Mouse (Mus musculus): Measurements from ENCODE around the gene Rasgef1c.

Gene Rasgef1c

DNA sequence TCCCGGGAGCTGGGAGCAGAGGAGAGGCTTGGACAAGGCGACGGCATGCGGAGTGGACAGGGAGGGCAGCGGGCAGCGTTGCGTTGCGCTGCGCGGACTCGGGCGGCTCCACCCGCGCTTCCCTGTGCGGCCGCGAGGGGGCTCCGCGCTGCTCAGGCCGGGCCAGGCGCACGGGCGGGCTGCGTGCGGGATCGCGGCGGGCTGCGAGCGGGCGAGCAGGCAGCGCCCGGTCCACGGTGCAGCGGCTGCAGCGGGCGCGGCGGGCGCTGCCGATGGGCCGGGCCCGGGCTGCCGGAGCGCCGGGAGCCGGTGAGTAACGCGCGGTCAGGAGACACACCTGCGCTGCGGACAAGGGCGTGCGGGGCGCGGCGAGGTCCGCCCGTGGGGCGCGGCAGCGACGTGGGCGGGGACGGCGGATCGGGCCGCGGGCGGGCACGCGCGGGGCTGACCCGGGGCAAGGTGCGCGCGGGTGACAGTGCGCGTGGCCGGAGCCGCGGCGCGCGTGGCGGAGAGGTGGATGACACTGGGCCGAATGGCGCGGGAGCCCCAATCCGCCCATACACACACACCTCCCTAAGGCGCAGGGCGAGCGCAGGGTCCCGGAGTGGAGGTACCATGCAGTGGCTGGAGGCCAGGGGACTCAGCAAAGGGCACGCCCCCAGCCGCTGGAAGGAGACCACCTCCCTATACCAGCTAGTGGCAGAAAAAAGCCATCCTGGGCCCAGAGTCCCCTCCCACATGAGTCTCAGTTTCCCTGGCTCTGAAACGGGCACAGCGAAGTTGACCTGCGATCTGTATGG, at the start of gene Rasgef1c:
TSS of gene Rasgef1c (plus strand) at position 177 of the 800 bp plus-strand sequence.
- DNase-seq (ENCODE audit: low read depth, low spot score): no peak

DNA sequence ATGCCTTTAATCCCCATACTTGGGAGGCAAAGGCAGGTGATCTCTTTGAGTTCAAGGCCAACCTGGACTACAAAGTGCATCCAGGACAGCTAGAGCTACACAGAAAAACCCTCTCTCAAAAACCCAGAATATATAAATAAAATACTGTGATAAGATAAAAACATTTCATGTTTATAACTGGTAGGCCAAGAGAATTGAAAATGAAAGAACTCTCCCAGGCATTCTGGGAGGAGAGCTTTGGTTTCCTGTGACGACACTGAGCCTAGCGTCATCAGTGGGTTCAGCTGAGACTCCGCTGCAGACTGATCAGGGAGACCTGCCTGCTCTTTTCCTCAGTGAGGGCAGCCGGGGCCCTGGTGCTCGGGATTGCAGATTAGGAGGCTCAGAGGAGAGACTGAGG, 46.5 kb upstream of the Rasgef1c start:
- DNase-seq (ENCODE audit: low read depth, low spot score): no peak

DNA sequence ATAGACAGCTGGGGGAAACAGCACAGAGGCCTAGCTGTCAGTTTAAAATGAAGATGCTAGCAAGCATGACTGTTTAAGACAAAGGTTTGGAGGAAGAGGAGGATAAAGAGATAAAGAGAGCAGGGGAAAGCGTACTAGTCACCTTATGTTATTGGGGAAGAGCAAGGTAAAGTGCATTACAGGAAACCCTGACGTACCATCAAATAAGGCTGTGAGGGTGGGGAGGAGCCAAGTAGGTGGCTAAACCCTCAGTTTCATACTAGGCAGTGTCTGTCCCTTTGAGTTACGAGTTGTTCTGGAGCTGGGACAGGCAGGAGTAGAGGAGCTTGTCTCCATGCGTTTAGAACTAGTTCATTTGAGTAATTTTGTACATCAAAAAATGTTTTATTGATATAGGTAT, 40.5 kb upstream of the Rasgef1c start:
- no peak for DNase-seq (ENCODE audit: low read depth, low spot score)

DNA sequence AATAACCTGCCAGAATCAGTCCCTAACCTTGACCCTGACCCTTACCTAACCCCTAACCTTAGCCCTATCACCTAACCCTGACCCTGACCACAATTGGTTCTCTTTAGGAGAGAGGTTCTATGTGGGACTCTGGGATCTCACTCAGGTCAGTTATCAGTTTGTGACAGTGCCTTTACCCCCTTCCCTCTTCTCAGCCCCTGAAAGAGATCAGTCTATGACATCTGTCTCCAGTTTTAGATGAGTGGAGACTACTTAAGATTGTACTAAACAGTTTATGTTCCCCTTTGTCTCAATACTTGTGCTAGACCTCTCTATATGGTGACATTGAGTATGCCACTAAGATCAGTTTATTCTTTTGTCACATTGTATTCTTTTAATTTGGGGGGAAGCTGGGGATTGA, 37.7 kb upstream of the Rasgef1c start:
- no peak for DNase-seq (ENCODE audit: low read depth, low spot score)

DNA sequence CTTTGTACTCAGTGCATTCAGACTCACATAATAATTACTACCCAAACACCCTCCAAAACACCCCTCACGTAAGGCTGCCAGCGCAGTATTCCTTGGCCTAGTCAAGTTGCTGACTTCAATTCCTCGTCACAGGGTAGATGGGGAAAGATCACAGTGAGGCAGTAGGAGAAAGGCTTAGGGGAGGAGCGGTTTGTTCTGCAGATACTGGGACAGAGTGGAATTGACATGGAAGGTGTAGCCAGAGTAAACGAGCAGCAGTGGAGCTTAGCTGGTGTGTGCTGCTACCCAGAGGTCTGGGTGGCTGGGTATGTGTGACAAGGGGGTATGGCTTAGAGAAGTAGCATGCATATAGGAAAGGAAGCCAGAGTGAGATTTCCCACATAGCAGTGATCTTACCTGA, 34.3 kb upstream of the Rasgef1c start:
- DNase-seq (ENCODE audit: low read depth, low spot score): no peak

DNA sequence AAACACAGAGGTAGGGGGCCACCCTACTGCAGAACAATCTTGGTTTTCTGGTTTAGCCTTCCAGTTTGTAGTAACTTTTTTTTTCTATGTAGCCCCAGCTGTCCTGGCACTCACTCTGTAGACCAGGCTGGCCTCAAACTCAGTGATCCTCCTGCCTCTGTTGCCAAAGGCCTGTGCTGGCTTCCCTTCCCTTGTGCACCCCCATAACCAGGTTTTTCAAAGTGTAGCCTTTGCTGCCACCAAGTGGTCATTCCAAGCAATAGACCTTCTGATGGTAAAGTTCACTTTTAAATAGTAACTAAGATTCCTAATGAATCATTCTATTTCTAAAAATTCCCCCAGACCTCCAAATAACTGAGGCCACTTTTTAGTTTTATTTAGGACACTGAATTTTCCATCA, 31.9 kb upstream of the Rasgef1c start:
- peak; percentile 79 for DNase-seq (ENCODE audit: low read depth, low spot score)

DNA sequence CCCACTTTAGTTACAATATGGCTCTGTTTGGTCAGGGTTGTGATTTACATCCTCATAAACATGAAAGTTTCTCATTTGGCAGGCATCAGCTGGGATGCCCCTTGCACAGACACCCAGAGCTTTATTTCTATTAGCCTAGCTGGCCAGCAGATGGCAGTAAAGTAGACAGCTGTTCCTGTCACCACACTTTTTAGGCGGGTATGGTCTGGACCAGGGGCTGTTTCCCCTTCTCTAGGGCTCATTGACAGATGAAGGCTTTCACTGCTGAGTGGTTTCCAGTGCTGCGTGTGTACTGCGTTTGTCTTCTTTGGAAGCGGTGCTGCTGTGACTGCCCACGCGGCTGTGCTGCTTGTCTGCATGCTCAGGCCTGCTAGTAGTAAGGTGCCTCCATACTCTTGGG, 29.7 kb upstream of the Rasgef1c start:
- peak; percentile 60 for DNase-seq (ENCODE audit: low read depth, low spot score)

DNA sequence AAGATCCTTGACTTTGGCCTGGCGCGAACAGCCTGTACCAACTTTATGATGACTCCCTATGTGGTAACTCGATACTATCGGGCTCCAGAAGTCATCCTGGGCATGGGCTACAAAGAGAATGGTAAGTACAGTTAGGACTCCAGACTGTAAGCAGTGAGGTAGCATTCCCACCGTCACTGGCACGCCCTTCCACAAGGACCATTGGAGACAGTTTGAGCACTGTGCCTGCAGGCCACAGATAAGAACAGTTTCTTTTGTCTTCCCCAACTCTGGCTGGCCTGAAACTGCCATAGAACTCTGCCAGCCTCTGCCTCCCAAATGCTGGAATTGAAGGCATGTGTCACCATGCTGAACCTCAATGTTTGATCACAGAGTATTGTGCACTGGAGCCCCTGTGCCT, 28.9 kb upstream of the Rasgef1c start:
- no peak for DNase-seq (ENCODE audit: low read depth, low spot score)

DNA sequence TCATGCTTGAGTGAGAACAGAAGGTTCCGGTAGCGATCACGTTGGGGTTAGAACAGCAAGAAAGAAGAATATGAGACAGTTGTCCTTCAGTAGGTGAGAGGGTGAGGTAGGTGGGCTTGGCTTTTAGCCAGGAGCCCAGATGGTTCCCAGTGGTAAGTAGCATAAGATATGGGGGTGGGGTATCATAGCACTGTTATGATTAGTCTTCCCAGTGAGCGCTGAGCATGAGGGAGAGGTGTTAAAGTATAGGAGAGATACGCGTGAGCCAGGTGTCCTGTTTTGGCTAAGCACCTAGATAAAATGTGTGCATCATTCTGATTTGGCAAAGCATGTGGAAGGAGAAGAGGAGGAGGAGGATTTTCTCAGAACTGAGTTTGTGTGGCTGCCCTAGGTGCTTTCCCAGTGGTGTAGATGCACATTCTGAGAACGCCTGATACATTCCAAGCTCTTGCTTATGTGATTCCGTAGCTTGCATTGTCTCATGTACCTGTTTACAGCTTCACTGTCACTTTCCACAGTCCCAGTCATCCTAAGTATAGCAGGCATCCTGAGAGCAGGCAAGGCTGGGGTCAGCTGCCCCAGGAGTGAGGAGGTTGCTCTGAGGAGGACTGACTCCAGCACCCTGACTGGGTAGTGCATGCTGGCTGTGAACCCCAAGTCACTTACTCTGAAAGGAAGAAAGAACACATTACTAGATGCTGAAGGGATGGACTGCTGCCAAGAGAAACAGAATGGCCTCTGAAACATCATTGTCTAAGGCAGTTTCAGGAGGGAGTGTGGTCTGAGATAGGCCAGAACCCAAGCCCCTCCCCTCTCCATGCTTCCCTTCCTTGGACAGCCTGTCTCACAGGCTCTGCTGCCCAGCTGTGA, 24.5 kb upstream of the Rasgef1c start:
- peak; percentile 83 for DNase-seq (ENCODE audit: low read depth, low spot score)

DNA sequence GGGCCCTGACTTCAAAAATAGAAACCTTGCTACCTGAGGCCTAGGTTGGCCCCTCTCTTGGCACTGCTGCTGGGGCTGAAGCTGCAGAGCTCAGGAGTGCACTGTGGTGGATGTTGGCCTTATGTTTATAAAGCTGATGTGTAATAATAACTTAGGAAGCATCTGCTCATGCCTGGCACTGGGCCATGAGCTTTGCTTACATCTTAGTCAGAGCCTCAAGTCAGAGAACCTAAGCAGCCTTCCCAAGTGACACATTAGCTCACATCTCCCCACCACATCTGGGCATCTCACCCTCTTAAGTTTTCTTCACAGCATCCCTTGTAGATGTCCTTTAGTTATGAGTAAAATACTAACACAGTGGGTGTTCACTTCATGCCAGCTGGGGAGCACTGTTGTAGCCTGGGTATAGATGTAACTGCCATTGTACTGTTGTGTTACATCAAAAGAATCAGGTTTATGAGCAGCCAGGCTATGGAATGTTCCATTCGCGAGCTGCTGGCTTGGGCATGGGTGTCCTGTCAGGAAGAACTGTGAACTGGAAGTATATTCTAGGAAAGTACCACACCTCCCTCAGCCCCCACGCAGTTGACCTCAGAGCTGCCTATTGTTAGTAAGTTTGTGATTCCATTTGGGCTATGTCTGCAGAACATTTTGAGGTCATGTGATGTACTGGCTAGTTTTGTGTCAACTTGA, 21.5 kb upstream of the Rasgef1c start:
- peak; percentile 73 for DNase-seq (ENCODE audit: low read depth, low spot score)

DNA sequence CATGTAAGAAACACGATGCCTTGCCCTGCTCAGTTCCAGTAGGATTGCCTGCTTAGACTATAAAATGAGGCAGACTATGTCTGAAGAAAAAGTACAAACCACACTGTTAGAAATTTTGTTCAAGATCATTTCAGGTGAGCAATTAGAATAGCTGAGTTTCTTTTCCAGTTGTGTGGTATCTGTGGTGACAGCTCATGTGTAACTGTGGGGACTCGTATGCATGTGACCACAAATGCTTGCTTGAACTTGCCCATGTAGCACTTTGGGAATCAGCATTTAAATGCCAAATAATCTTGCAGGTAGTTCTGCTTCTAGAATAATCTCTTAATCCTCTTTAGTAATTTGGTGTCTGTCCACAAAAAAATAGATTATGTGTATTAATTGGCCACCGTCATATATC, 18.2 kb upstream of the Rasgef1c start:
- no peak for DNase-seq (ENCODE audit: low read depth, low spot score)

DNA sequence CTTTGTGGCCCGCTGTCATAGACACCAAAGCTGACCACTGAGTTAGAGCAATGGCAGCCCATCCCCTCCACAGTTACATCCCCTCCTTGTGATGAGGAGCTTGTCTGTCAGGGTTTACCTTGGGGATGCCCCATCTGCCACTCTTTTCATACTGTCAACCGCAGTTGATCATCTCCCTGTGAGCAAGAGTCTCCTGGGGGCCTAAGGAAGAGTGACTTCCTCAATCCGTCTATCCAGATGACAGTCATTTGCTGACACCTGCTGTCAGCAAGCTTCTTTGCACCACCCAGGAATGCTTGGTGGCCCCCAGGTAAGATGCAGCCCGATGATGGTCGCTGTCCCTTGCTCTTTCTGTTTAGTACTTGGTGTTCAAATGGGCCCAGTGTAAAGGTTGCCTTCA, 13.2 kb upstream of the Rasgef1c start:
- no peak for DNase-seq (ENCODE audit: low read depth, low spot score)

DNA sequence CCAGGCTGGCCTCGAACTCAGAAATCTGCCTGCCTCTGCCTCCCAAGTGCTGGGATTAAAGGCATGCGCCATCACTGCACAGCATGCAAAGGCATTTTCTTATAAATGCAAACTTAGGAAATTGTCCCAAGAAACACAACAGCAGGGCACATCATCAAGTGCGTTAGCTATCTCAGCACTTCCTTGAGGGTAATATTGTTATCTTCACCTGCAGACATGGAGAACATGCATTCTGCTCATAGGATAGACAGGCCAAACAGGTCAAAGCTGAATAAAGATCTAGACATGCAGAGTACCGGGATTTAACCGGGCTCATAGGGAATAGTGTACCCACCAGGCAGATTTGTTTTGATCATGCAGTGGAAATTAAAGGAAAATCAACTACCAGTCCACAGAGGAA, 9.6 kb upstream of the Rasgef1c start:
- no peak for DNase-seq (ENCODE audit: low read depth, low spot score)

DNA sequence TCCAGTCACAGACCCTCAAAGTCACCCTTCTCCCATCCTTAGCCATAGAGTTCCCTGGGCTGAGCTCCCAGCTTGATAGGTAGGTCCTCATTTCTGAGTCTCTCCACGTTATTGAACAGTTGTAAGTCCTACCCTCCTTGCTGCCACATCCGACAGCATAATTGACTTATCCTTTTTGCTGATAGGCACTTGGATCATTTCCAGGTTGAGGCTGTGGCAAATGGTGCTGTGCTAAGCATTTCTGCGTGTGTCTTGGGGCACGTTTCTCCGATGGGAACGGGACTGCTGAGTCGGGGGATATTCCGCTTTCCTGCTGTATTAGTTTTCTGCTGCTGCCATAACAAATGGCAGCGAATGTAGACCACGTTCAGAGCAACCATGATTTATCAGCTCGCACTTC, 7.8 kb upstream of the Rasgef1c start:
- DNase-seq (ENCODE audit: low read depth, low spot score): no peak

DNA sequence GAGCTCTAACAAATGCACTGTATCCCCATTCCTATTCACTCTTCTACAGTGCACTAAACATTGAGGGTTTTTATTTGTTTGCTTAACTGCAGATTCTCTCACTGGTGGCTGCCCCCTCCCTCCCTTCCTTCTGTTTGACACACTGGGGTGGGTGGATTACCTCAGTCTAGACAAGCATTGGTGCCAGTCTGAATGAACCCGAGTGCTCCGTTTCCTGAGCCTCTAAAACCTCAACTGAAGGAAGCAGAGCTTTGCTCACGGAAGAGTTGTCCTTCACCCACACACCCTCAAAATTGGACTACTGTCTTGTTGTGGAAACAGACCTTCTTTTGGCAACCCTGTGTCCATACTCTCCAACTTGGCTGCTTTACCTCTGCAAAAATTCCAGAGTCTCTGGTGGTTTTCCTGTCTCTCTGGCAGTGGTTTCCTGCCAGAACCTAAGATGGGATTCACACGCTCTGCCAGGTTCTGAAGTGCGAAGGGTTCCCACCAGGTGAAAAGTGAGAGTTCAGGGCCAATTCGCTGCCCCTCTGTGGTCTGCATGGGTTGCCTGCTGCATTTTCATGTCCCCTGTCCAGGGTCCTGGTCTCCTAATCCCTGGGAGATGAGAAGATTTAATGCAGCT, 5.6 kb upstream of the Rasgef1c start:
- DNase-seq (ENCODE audit: low read depth, low spot score): no peak

DNA sequence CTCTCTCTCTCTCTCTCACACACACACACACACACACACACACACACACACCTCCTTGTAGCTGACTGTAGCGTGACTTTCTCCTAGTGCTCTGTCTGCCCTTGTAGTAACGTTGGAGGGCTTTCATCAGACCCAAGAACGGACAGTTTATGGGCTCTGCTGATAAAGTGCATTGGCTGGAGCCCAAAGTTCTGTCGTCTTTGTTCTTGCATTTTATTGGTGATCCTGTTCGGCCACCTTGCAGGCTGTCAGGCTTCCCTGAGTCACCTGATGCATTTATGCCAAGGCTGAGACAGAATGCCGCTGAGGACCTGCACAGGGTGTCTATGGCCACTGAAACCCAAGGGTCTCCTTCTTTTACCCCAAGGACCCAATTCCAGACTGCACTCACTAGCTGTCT, 1.6 kb upstream of the Rasgef1c start:
- DNase-seq (ENCODE audit: low read depth, low spot score): no peak

DNA sequence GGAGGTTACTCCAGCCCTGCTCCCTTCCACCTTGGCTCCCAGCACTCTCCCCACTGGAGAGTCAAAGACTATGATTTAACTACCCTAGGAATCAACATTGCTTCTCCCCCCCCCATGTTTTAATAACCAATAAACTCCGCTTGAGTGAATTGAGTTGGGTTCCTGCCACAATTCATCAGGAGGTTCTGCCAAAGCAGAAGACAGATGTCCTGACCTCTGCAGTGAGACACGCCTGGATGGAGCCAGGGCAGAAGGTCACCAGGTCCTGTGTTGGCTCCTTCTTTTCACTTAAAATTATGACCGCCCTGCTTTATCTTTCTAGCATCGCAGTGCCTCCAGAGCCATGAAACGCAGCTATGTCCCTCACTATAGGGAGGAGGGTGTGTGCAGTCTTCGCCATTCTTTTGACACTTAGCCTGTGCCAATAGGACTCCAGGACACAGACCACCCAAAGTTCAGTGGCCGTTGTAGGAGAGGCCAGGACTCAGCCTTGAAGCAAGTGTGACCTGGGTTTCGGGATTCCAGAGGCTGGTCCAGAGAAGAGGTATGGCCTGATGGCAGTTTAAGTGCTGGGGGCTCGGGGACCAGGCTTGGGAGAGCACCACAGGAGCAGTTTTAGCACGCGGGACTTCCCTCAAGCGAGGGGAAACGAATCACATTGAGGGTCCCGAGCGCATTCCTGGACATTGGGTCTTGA, 525 bp upstream of the Rasgef1c start:
- DNase-seq (ENCODE audit: low read depth, low spot score): no peak

DNA sequence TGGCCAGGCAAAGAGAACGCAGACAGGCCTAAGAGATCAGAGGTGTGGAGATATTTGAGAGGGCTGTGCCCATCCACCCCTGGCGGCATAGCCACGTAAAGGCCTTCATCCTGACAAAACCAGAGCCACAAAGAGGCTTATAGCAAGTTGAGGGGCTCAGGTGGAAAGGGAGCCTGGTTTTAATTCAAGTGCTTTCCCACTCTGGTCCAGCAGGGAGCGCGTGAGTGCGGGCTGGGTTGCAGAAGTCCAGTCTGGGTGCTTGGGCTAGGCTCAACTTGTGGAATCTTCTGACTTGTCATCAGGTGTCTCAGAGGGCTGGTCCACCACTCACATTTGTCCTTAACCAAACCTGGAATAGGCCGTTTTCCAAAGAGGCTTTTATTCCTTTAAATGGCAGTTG, 1.7 kb downstream of the Rasgef1c start:
- peak; percentile 37 for DNase-seq (ENCODE audit: low read depth, low spot score)

DNA sequence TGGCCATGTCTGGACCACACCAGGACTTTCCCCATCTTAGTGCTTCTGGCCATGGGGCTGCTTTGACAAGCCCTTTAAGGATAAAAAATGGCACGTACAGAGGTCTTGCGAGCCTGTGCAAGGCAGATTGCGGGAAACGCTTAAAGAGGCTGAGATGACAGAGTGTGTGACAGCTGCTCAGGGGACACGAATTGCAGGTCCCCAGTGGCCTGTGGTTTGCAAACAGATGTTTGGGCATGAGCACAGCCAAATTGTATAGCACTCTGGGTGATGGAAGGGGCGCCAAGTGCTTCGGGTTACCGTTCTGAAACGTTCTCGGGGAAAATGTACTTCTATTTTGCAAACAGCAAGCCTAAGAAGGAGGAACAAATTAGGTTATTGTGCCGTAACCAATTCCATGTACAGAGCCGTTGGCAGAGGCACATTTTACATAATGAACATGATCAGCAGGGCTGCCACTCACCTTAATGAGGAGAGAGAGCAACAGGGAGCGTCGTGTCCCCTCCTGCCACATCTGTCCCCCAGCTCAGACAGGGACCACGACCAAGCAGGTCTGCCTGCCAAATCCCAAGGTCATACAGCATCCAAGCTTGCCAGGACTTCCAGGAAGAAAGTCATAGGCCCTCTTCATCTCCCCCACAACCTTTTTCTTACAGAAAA, 17.0 kb downstream of the Rasgef1c start:
- no peak for DNase-seq (ENCODE audit: low read depth, low spot score)

DNA sequence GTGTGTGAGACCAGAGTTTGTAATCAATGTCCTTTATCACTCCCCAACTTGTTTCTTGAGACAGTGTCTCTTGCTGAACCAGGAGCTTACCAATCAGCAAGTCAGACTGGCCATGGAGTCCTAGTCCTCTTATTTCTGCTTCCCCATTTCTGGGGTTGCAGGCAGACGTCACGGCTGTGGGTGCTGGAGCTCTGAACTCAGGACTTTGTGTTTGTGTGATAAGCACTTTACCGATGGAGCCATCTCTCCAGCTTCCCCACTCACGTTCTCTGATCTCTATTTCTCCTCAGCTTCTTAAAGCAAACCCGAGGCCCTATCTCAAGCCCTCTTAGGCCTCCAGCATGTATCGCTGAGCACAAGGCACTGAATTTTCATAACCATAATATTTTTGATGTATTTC, 17.7 kb downstream of the Rasgef1c start:
- DNase-seq (ENCODE audit: low read depth, low spot score): no peak

DNA sequence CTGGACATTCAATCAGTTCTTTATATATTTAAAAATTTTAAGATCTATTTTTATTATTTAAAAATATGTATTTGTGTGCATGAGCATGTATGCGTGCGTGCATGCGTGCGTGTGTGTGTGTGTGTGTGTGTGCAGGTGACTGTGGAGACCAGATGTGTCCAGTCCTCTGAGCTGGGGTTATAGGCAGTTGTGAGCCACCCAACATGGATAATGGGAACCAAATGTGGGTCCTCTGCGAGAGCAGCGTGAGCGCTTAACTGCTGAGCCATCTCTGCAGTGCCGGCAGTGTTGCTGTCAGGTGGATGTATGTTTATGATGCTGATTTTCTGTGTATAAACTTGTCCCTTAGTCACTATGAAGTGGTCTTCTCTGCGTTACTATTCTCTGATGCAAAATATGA, 21.9 kb downstream of the Rasgef1c start:
- no peak for DNase-seq (ENCODE audit: low read depth, low spot score)

All from 3T3-L1 (cell line).